ENCODE assay signal across 9 mouse cellular contexts in genomic region chr4:117926545-117927482, GRCm38 (mm10). TPM values are rescaled to one million over a fixed set of nuclear protein-coding genes. Genes with fewer than 3 reads are reported as not detected.
DNase-seq lines count a peak whose midpoint lies in the region; ATAC-seq and TF ChIP-seq lines count a peak whose summit lies in the region.
"Had no signal": no experiment of that assay in that cellular context is flagged by ENCODE, and none has a peak within 500 bp of the region (broad histone marks: within the 10 kb centered on the region; RNA-seq: fewer than 3 reads in every experiment).

No protein-coding gene starts in this region.

- ATAC-seq in intestine, embryonic 16.5 days = peak; percentile 62
- no peak for ATAC-seq in liver, embryonic 16.5 days (ENCODE audit: low read depth)
- ATAC-seq: Patski had no signal

- H3K9ac ChIP-seq in heart, adult 2 months (ENCODE audit: low read depth, low read length) = peak overlapping the region; percentile 3
- peak overlapping the region; percentile 62 for H3K9ac ChIP-seq in intestine, embryonic 16.5 days (ENCODE audit: low read depth, low read length)
- H3K9ac ChIP-seq in liver, embryonic 16.5 days (ENCODE audit: low read depth, low read length) = 0 out of 2 replicates have a peak overlapping the region, but pooled peaks have one; percentile 6

- intact Hi-C loops in heart, adult 2 months (cut with DNase I) = loop anchor here (5.0 kb wide), 2 partner anchors 90 to 105 kb away; no protein-coding TSS in a partner anchor

- peak overlapping the region; percentile 27 for H3K4me3 ChIP-seq in heart, adult 2 months
- H3K4me3 ChIP-seq in embryonic fibroblast, embryonic 13.5 days (ENCODE audit: insufficient read depth, low read length) = peak overlapping the region; percentile 11; the same call in 1 of the 2 replicates
- H3K4me3 ChIP-seq in intestine, embryonic 16.5 days (ENCODE audit: low read length) = peak overlapping the region; percentile 52
- H3K4me3 ChIP-seq in liver, embryonic 16.5 days (ENCODE audit: low read depth, low read length) = peak overlapping the region; percentile 53

- TF ChIP-seq POLR2A in heart, adult 2 months (IDR thresholded peaks at IDR 0.05; ENCODE audit: insufficient read depth, low read depth, low read length) = no peak
- TF ChIP-seq POLR2A in embryonic fibroblast, embryonic 13.5 days (IDR thresholded peaks at IDR 0.05; ENCODE audit: low read depth, low read length) = no peak

- DNase-seq in heart, adult 2 months = peak in 1 of 2 experiments; percentile 44
- no peak for DNase-seq in heart, adult 11 months
- peak; percentile 42 for DNase-seq in adrenal gland, postnatal 25 days
- peak; percentile 66 for DNase-seq in retina, embryonic 14.5 days (ENCODE audit: low spot score)
- DNase-seq in urinary bladder, postnatal 36 days (ENCODE audit: low spot score in 2 of 2) = no peak

- no peaks in the 10 kb centered on the region for H3K36me3 ChIP-seq in heart, adult 2 months (ENCODE audit: control insufficient read depth, insufficient read depth, low read length)
- H3K36me3 ChIP-seq in intestine, embryonic 16.5 days (ENCODE audit: control insufficient read depth, insufficient read depth, low read length) = no peaks in the 10 kb centered on the region
- H3K36me3 ChIP-seq in liver, embryonic 16.5 days (ENCODE audit: control insufficient read depth, insufficient read depth) = no peaks in the 10 kb centered on the region

- H3K4me1 ChIP-seq in heart, adult 2 months (ENCODE audit: control insufficient read depth, insufficient read depth, low read length) = no peaks in the 10 kb centered on the region
- H3K4me1 ChIP-seq in embryonic fibroblast, embryonic 13.5 days (ENCODE audit: control insufficient read depth, insufficient read depth, low read length) = no peaks in the 10 kb centered on the region
- peaks cover 31% of the 10 kb centered on the region for H3K4me1 ChIP-seq in intestine, embryonic 16.5 days (ENCODE audit: control insufficient read depth, insufficient read depth, low read length)
- peaks cover 35% of the 10 kb centered on the region for H3K4me1 ChIP-seq in liver, embryonic 16.5 days (ENCODE audit: control insufficient read depth, low read depth, low read length)

- 7% methylated on average over 71 of the region's 71 CpGs for WGBS in heart, adult 2 months
- WGBS in intestine, embryonic 16.5 days = 3% methylated on average over 71 of the region's 71 CpGs
- 2% methylated on average over 71 of the region's 71 CpGs for WGBS in liver, embryonic 16.5 days (ENCODE audit: insufficient replicate concordance)

- peak overlapping the region; percentile 97 for H3K4me2 ChIP-seq in intestine, embryonic 16.5 days (ENCODE audit: low read depth, low read length)
- peak overlapping the region; percentile 64 for H3K4me2 ChIP-seq in liver, embryonic 16.5 days (ENCODE audit: low read depth, low read length)

- 0 out of 2 replicates have a peak, but pooled peaks have one; percentile 8 for TF ChIP-seq CTCF in heart, adult 2 months (IDR thresholded peaks at IDR 0.05)
- TF ChIP-seq CTCF in embryonic fibroblast, embryonic 13.5 days (IDR thresholded peaks at IDR 0.05; ENCODE audit: borderline replicate concordance, insufficient read depth, low read length) = no peak

- H3K27me3 ChIP-seq in heart, adult 2 months (ENCODE audit: control insufficient read depth, insufficient read depth, low read length) = peaks cover 2% of the 10 kb centered on the region; the same call in 1 of the 2 replicates
- peaks cover 33% of the 10 kb centered on the region for H3K27me3 ChIP-seq in intestine, embryonic 16.5 days (replicated peaks; ENCODE audit: control insufficient read depth, insufficient read depth, low read length)
- H3K27me3 ChIP-seq in liver, embryonic 16.5 days (ENCODE audit: control insufficient read depth, insufficient read depth, low read depth, low read length) = peaks cover 79% of the 10 kb centered on the region
- H3K27me3 ChIP-seq: Patski had no signal

- no peaks in the 10 kb centered on the region for H3K79me2 ChIP-seq in heart, adult 2 months (replicated peaks; ENCODE audit: control insufficient read depth, insufficient read depth, low read length)

- H3K27ac ChIP-seq in heart, adult 2 months = no peak overlapping the region
- no peak overlapping the region for H3K27ac ChIP-seq in embryonic fibroblast, embryonic 13.5 days (ENCODE audit: insufficient read depth, low read length)
- H3K27ac ChIP-seq in intestine, embryonic 16.5 days (ENCODE audit: low read length) = no peak overlapping the region
- H3K27ac ChIP-seq in liver, embryonic 16.5 days (ENCODE audit: low read length) = no peak overlapping the region

- no peak for TF ChIP-seq EP300 in heart, adult 2 months (IDR thresholded peaks at IDR 0.05; ENCODE audit: insufficient read depth, low read depth, low read length)

- no peaks in the 10 kb centered on the region for H3K9me3 ChIP-seq in intestine, embryonic 16.5 days (ENCODE audit: control insufficient read depth, low read length)
- H3K9me3 ChIP-seq in liver, embryonic 16.5 days (replicated peaks; ENCODE audit: control insufficient read depth, low read length) = no peaks in the 10 kb centered on the region

RNA-seq across cellular contexts. Expression of gene Artn, which starts 2.7 kb away (rescaled TPM):
- not detected for total RNA-seq in heart, adult 2 months (2021)
- 0.09 and 0.23 TPM in 2 replicates for polyA plus RNA-seq in heart, adult 2 months (2012; rRNA removed)
- total RNA-seq in adrenal gland, postnatal 25 days (2021) = 0.33 TPM in 1 of 2 replicates, not detected in the other
- 2.7 and 5.8 TPM in 2 replicates for polyA plus RNA-seq in embryonic fibroblast, embryonic 13.5 days (2011; ENCODE audit: insufficient read length, low read depth, missing spikeins)
- 3.7 and 5.2 TPM in 2 replicates for polyA plus RNA-seq in intestine, embryonic 16.5 days (2015; fragmentation: Nextera tagmentation; extraction: Ambion mirVana)
- polyA plus RNA-seq in liver, embryonic 16.5 days (2015; fragmentation: Nextera tagmentation; extraction: Ambion mirVana) = 2.2 and 2.3 TPM in 2 replicates
- polyA plus RNA-seq: Patski had no signal

RNA-seq across cellular contexts. Expression of gene Ipo13, which starts 12.0 kb away (rescaled TPM):
- total RNA-seq in heart, adult 2 months (2021) = 10 to 100 TPM; 60.8 to 68.4 TPM
- 104 and 108 TPM in 2 replicates for polyA plus RNA-seq in heart, adult 2 months (2012; rRNA removed)
- 41.5 and 48.5 TPM in 2 replicates for total RNA-seq in adrenal gland, postnatal 25 days (2021)
- polyA plus RNA-seq in embryonic fibroblast, embryonic 13.5 days (2011; ENCODE audit: insufficient read length, low read depth, missing spikeins) = 44.3 and 45.6 TPM in 2 replicates
- 31.1 and 37.4 TPM in 2 replicates for polyA plus RNA-seq in intestine, embryonic 16.5 days (2015; fragmentation: Nextera tagmentation; extraction: Ambion mirVana)
- 17.4 and 17.5 TPM in 2 replicates for polyA plus RNA-seq in liver, embryonic 16.5 days (2015; fragmentation: Nextera tagmentation; extraction: Ambion mirVana)

RNA-seq across cellular contexts. Expression of gene Dph2, which starts 35.0 kb away (rescaled TPM):
- total RNA-seq in heart, adult 2 months (2021) = 1 to 10 TPM; 3.0 to 3.9 TPM
- 7.3 and 8.4 TPM in 2 replicates for polyA plus RNA-seq in heart, adult 2 months (2012; rRNA removed)
- total RNA-seq in adrenal gland, postnatal 25 days (2021) = 10.6 and 14.2 TPM in 2 replicates
- polyA plus RNA-seq in embryonic fibroblast, embryonic 13.5 days (2011; ENCODE audit: insufficient read length, low read depth, missing spikeins) = 6.6 and 10.0 TPM in 2 replicates
- 17.1 and 19.4 TPM in 2 replicates for polyA plus RNA-seq in intestine, embryonic 16.5 days (2015; fragmentation: Nextera tagmentation; extraction: Ambion mirVana)
- polyA plus RNA-seq in liver, embryonic 16.5 days (2015; fragmentation: Nextera tagmentation; extraction: Ambion mirVana) = 5.1 and 5.8 TPM in 2 replicates

RNA-seq across cellular contexts. Expression of gene Atp6v0b, which starts 39.7 kb away (rescaled TPM):
- 100 to 1,000 TPM; 109 to 124 TPM for total RNA-seq in heart, adult 2 months (2021)
- 279 and 324 TPM in 2 replicates for polyA plus RNA-seq in heart, adult 2 months (2012; rRNA removed)
- total RNA-seq in adrenal gland, postnatal 25 days (2021) = 231 and 241 TPM in 2 replicates
- 137 and 146 TPM in 2 replicates for polyA plus RNA-seq in embryonic fibroblast, embryonic 13.5 days (2011; ENCODE audit: insufficient read length, low read depth, missing spikeins)
- polyA plus RNA-seq in intestine, embryonic 16.5 days (2015; fragmentation: Nextera tagmentation; extraction: Ambion mirVana) = 345 and 371 TPM in 2 replicates
- polyA plus RNA-seq in liver, embryonic 16.5 days (2015; fragmentation: Nextera tagmentation; extraction: Ambion mirVana) = 160 and 165 TPM in 2 replicates

RNA-seq across cellular contexts. Expression of gene B4galt2, which starts 43.5 kb away (rescaled TPM):
- total RNA-seq in heart, adult 2 months (2021) = 1 to 10 TPM; 4.0 to 4.3 TPM
- polyA plus RNA-seq in heart, adult 2 months (2012; rRNA removed) = 8.6 and 9.3 TPM in 2 replicates
- 12.6 and 18.6 TPM in 2 replicates for total RNA-seq in adrenal gland, postnatal 25 days (2021)
- polyA plus RNA-seq in embryonic fibroblast, embryonic 13.5 days (2011; ENCODE audit: insufficient read length, low read depth, missing spikeins) = 43.8 and 45.6 TPM in 2 replicates
- 10.5 and 11.1 TPM in 2 replicates for polyA plus RNA-seq in intestine, embryonic 16.5 days (2015; fragmentation: Nextera tagmentation; extraction: Ambion mirVana)
- 0.76 and 1.3 TPM in 2 replicates for polyA plus RNA-seq in liver, embryonic 16.5 days (2015; fragmentation: Nextera tagmentation; extraction: Ambion mirVana)

Comparison
In these comparisons a context has a peak if more than half of its experiments do, and no peak if none do; other contexts are left out.
1. DNase-seq: peak in adrenal gland, postnatal 25 days (single experiment) and retina, embryonic 14.5 days (single experiment); none in heart, adult 11 months (single experiment) and urinary bladder, postnatal 36 days (0 of 2).
2. H3K9ac ChIP-seq: peak in every context shown above with its lines; median percentile 62 in intestine, embryonic 16.5 days; 6 in liver, embryonic 16.5 days; 3 in heart, adult 2 months.
3. Peak in every context shown above with its lines, with median percentiles within 50 percentile points of each other: H3K4me3 ChIP-seq.